Mouse (Mus musculus): ENCODE measurements around the gene H2afz.
"Not testable (repeated sequence)": the region's sequence is repeated elsewhere in the genome, so short reads cannot be mapped to it uniquely, and the experiment has no call there.

H2afz gene

GRCm38 (mm10) chr3:137863330-137864123, 760 bp upstream of the H2afz start:
- DNase-seq (ENCODE audit: low spot score): no peak

- DNase-seq (ENCODE audit: low spot score): peak; percentile 90
Observed at GRCm38 (mm10) chr3:137864988-137865982, 998 bp downstream of the H2afz start.

GRCm38 (mm10) chr3:137867133-137867436, 2.8 kb downstream of the H2afz start:
- no peak for DNase-seq (ENCODE audit: low spot score)

GRCm38 (mm10) chr3:137867437-137868093, 3.3 kb downstream of the H2afz start, which contains the start of gene Dnajb14:
Gene Dnajb14 (plus strand): TSS chr3:137867675.
- DNase-seq (ENCODE audit: low spot score): peak; percentile 47

GRCm38 (mm10) chr3:137868094-137868913, 4.0 kb downstream of the H2afz start:
- DNase-seq (ENCODE audit: low spot score): peak; percentile 37

- DNase-seq (ENCODE audit: low spot score): no peak
Observed at GRCm38 (mm10) chr3:137869395-137869794, 5.1 kb downstream of the H2afz start.

GRCm38 (mm10) chr3:137879313-137879712, 15.0 kb downstream of the H2afz start:
- DNase-seq (ENCODE audit: low spot score): no peak

- DNase-seq (ENCODE audit: low spot score): no peak
Observed at GRCm38 (mm10) chr3:137880109-137880748, 15.9 kb downstream of the H2afz start.

- DNase-seq (ENCODE audit: low spot score): no peak
Observed at GRCm38 (mm10) chr3:137881093-137881492, 16.8 kb downstream of the H2afz start.

GRCm38 (mm10) chr3:137887961-137888360, 23.7 kb downstream of the H2afz start:
- DNase-seq (ENCODE audit: low spot score): peak; percentile 32

GRCm38 (mm10) chr3:137891089-137891488, 26.8 kb downstream of the H2afz start:
- no peak for DNase-seq (ENCODE audit: low spot score)

GRCm38 (mm10) chr3:137892118-137892517, 27.8 kb downstream of the H2afz start:
- DNase-seq (ENCODE audit: low spot score): no peak

GRCm38 (mm10) chr3:137893789-137894188, 29.5 kb downstream of the H2afz start:
- no peak for DNase-seq (ENCODE audit: low spot score)

- no peak for DNase-seq (ENCODE audit: low spot score)
Observed at GRCm38 (mm10) chr3:137895196-137895595, 30.9 kb downstream of the H2afz start.

GRCm38 (mm10) chr3:137896386-137896785, 32.1 kb downstream of the H2afz start:
- no peak for DNase-seq (ENCODE audit: low spot score)

GRCm38 (mm10) chr3:137896867-137897266, 32.6 kb downstream of the H2afz start:
- no peak for DNase-seq (ENCODE audit: low spot score)

- no peak for DNase-seq (ENCODE audit: low spot score)
Observed at GRCm38 (mm10) chr3:137897685-137898084, 33.4 kb downstream of the H2afz start.

- peak; percentile 81 for DNase-seq (ENCODE audit: low spot score)
Observed at GRCm38 (mm10) chr3:137900149-137900548, 35.9 kb downstream of the H2afz start.

GRCm38 (mm10) chr3:137913093-137913492, 48.8 kb downstream of the H2afz start:
- no peak for DNase-seq (ENCODE audit: low spot score)

GRCm38 (mm10) chr3:137914567-137914966, 50.3 kb downstream of the H2afz start:
- DNase-seq (ENCODE audit: low spot score): not testable (repeated sequence)

Data from adipocyte (in vitro differentiated cells).